Mouse (Mus musculus) brain, embryonic 14.5 days (tissue): ENCODE data around the gene Bmp7.

ENCODE experiments used
- CTCF ChIP-seq: fragments of 200-500 bp; IDR thresholded peaks from 2 replicates; pipeline ENCODE4 v1.5.1; 2012; ENCODE audit warnings: inconsistent platforms, mild to moderate bottlenecking, moderate library complexity, borderline replicate concordance; ENCODE audit not compliant: insufficient read depth, insufficient read length; ENCODE audit errors: extremely low read depth
- POLR2A ChIP-seq: fragments of 200-500 bp; IDR thresholded peaks from 2 replicates; pipeline ENCODE4 v1.6.1; 2012; ENCODE audit warnings: mild to moderate bottlenecking, inconsistent platforms, borderline replicate concordance; ENCODE audit not compliant: poor library complexity, insufficient read depth, insufficient read length, severe bottlenecking; ENCODE audit errors: extremely low read depth

DNA sequence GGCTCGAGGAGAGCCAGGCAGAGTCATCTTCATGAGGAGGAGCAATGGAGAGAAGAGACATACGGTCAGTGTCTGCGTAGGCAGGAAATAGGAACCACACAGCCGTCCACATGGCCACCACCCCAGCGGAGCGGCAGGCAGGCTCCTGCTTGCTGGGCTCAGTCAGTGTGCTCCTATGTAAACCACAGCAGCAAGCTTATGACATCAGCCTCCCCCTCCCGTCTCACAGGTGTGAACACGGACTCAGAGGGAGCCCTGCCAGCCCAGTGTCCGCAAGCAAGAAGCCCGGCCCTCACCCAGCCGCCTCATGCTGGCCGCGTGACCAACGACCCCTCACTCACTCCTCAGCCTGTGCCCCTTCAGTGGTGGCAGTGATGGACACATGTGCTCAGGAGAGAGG lies 78.5 kb downstream of the Bmp7 start:
- TF ChIP-seq POLR2A (no peak), CTCF (no peak)
